Mouse (Mus musculus): ENCODE results near the gene Kcng1. TPM values are rescaled to one million over a fixed set of nuclear protein-coding genes. Genes with fewer than 3 reads are reported as not detected.
A peak's percentile ranks its signal among the peaks of the same experiment; 100 is the strongest.

Gene Kcng1
- polyA plus RNA-seq, 1 experiment from 2014 or later: 0.26 TPM

- 56% methylated on average over 2 of the region's 2 CpGs for WGBS
- H3K27me3 ChIP-seq (replicated peaks; ENCODE audit: insufficient read depth, low read length): no peaks in the 10 kb centered on the region
Observed at GRCm38 (mm10) chr2:168289851-168290250, 8.3 kb upstream of the Kcng1 start.

GRCm38 (mm10) chr2:168289016-168289415 lies 7.5 kb upstream of the Kcng1 start:
- TF ChIP-seq CTCF (IDR thresholded peaks at IDR 0.05) (no peak), EP300 (IDR thresholded peaks at IDR 0.05) (no peak)
- Histone ChIP-seq H3K36me3 (ENCODE audit: insufficient read depth, low read length) (no peaks in the 10 kb centered on the region), H3K4me3 (ENCODE audit: low read depth, low read length) (no peak overlapping the region), H3K4me1 (ENCODE audit: insufficient read depth, low read depth, low read length) (no peaks in the 10 kb centered on the region), H3K9ac (replicated peaks; ENCODE audit: low read depth) (no peak overlapping the region), H3K27ac (ENCODE audit: low read length) (no peak overlapping the region), H3K4me2 (replicated peaks; ENCODE audit: low read depth, low read length) (no peak overlapping the region), H3K27me3 (replicated peaks; ENCODE audit: insufficient read depth, low read length) (no peaks in the 10 kb centered on the region), H3K9me3 (ENCODE audit: low read length) (no peaks in the 10 kb centered on the region)
- 58% methylated on average over 9 of the region's 9 CpGs for WGBS
- no peak for ATAC-seq
- no peak for DNase-seq (ENCODE audit: low spot score)

More at GRCm38 (mm10) chr2:168289851-168290250, 8.3 kb upstream of the Kcng1 start:
- DNase-seq (ENCODE audit: low spot score) (no peak), ATAC-seq (no peak)
- no peak overlapping the region for H3K4me2 ChIP-seq (replicated peaks; ENCODE audit: low read depth, low read length)
- no peaks in the 10 kb centered on the region for H3K36me3 ChIP-seq (ENCODE audit: insufficient read depth, low read length)
- no peaks in the 10 kb centered on the region for H3K4me1 ChIP-seq (ENCODE audit: insufficient read depth, low read depth, low read length)
- H3K9me3 ChIP-seq (ENCODE audit: low read length): no peaks in the 10 kb centered on the region
- TF ChIP-seq EP300 (IDR thresholded peaks at IDR 0.05): no peak
- TF ChIP-seq CTCF (IDR thresholded peaks at IDR 0.05): no peak
- H3K9ac ChIP-seq (replicated peaks; ENCODE audit: low read depth): no peak overlapping the region
- no peak overlapping the region for H3K4me3 ChIP-seq (ENCODE audit: low read depth, low read length)
- no peak overlapping the region for H3K27ac ChIP-seq (ENCODE audit: low read length)

GRCm38 (mm10) chr2:168286987-168287386 lies 5.5 kb upstream of the Kcng1 start:
- no peak for ATAC-seq
- H3K36me3 ChIP-seq (ENCODE audit: insufficient read depth, low read length): no peaks in the 10 kb centered on the region
- no peak for DNase-seq (ENCODE audit: low spot score)
- H3K9ac ChIP-seq (replicated peaks; ENCODE audit: low read depth): no peak overlapping the region
- no peaks in the 10 kb centered on the region for H3K4me1 ChIP-seq (ENCODE audit: insufficient read depth, low read depth, low read length)
- no peak overlapping the region for H3K4me2 ChIP-seq (replicated peaks; ENCODE audit: low read depth, low read length)
- peaks cover 2% of the 10 kb centered on the region; the same call in 1 of the 2 replicates for H3K27me3 ChIP-seq (replicated peaks; ENCODE audit: insufficient read depth, low read length)
- no peak overlapping the region for H3K27ac ChIP-seq (ENCODE audit: low read length)
- TF ChIP-seq EP300 (IDR thresholded peaks at IDR 0.05): no peak
- TF ChIP-seq CTCF (IDR thresholded peaks at IDR 0.05): no peak
- no peak overlapping the region for H3K4me3 ChIP-seq (ENCODE audit: low read depth, low read length)
- H3K9me3 ChIP-seq (ENCODE audit: low read length): no peaks in the 10 kb centered on the region
- 20% methylated on average over 3 of the region's 3 CpGs for WGBS

GRCm38 (mm10) chr2:168285143-168285542 lies 3.6 kb upstream of the Kcng1 start:
- ATAC-seq (peak; percentile 49), DNase-seq (ENCODE audit: low spot score) (peak; percentile 76)
- 60% methylated on average over 6 of the region's 6 CpGs for WGBS
- no peak overlapping the region for H3K4me3 ChIP-seq (ENCODE audit: low read depth, low read length)
- H3K9me3 ChIP-seq (ENCODE audit: low read length): no peaks in the 10 kb centered on the region
- TF ChIP-seq CTCF (IDR thresholded peaks at IDR 0.05) (no peak), EP300 (IDR thresholded peaks at IDR 0.05) (no peak)
- no peak overlapping the region for H3K27ac ChIP-seq (ENCODE audit: low read length)
- no peaks in the 10 kb centered on the region for H3K36me3 ChIP-seq (ENCODE audit: insufficient read depth, low read length)
- H3K27me3 ChIP-seq (replicated peaks; ENCODE audit: insufficient read depth, low read length): peaks cover 20% of the 10 kb centered on the region
- H3K9ac ChIP-seq (replicated peaks; ENCODE audit: low read depth): no peak overlapping the region
- no peak overlapping the region for H3K4me2 ChIP-seq (replicated peaks; ENCODE audit: low read depth, low read length)
- H3K4me1 ChIP-seq (ENCODE audit: insufficient read depth, low read depth, low read length): no peaks in the 10 kb centered on the region; the same call in 1 of the 2 replicates

- Histone ChIP-seq H3K9ac (replicated peaks; ENCODE audit: low read depth) (no peak overlapping the region), H3K9me3 (ENCODE audit: low read length) (no peaks in the 10 kb centered on the region), H3K4me1 (ENCODE audit: insufficient read depth, low read depth, low read length) (no peaks in the 10 kb centered on the region; the same call in 1 of the 2 replicates), H3K27ac (ENCODE audit: low read length) (no peak overlapping the region), H3K27me3 (replicated peaks; ENCODE audit: insufficient read depth, low read length) (peaks cover 38% of the 10 kb centered on the region), H3K36me3 (ENCODE audit: insufficient read depth, low read length) (no peaks in the 10 kb centered on the region), H3K4me2 (replicated peaks; ENCODE audit: low read depth, low read length) (peak overlapping the region; percentile 69), H3K4me3 (ENCODE audit: low read depth, low read length) (peak overlapping the region; percentile 39)
- TF ChIP-seq EP300 (IDR thresholded peaks at IDR 0.05) (no peak), CTCF (IDR thresholded peaks at IDR 0.05) (peak; percentile 25)
- peak; percentile 29 for DNase-seq (ENCODE audit: low spot score)
- 1% methylated on average over 52 of the region's 82 CpGs for WGBS
- peak; percentile 59 for ATAC-seq
Observed at GRCm38 (mm10) chr2:168280729-168281581, 581 bp downstream of the Kcng1 start.

GRCm38 (mm10) chr2:168274374-168274935 lies 7.1 kb downstream of the Kcng1 start:
- H3K27me3 ChIP-seq (replicated peaks; ENCODE audit: insufficient read depth, low read length): peaks cover 15% of the 10 kb centered on the region
- no peak overlapping the region for H3K4me2 ChIP-seq (replicated peaks; ENCODE audit: low read depth, low read length)
- H3K36me3 ChIP-seq (ENCODE audit: insufficient read depth, low read length): no peaks in the 10 kb centered on the region
- TF ChIP-seq EP300 (IDR thresholded peaks at IDR 0.05): no peak
- TF ChIP-seq CTCF (IDR thresholded peaks at IDR 0.05): peak; percentile 88
- 9% methylated on average over 11 of the region's 11 CpGs for WGBS
- no peaks in the 10 kb centered on the region for H3K9me3 ChIP-seq (ENCODE audit: low read length)
- no peak for ATAC-seq
- H3K27ac ChIP-seq (ENCODE audit: low read length): no peak overlapping the region
- no peaks in the 10 kb centered on the region for H3K4me1 ChIP-seq (ENCODE audit: insufficient read depth, low read depth, low read length)
- DNase-seq (ENCODE audit: low spot score): peak; percentile 64
- no peak overlapping the region for H3K4me3 ChIP-seq (ENCODE audit: low read depth, low read length)
- H3K9ac ChIP-seq (replicated peaks; ENCODE audit: low read depth): no peak overlapping the region

All from lung, postnatal 0 days (tissue).